Mouse (Mus musculus) inflammation-experienced regulatory T-cells, adult 16 weeks (primary cell): ENCODE data around the gene Mrps22. TPM values are rescaled to one million over a fixed set of nuclear protein-coding genes. Genes with fewer than 3 reads are reported as not detected.

Experiments
- polyA plus RNA-seq: library from polyadenylated mRNA; unstranded; fragments of 100-300 nt; shearing (Covaris generic); gene quantifications from one replicate; pipeline ENCODE4 v1.2.1, GENCODE M21; 2017

Mrps22 gene
- 28.1 TPM for polyA plus RNA-seq

GRCm38 (mm10) chr9:98601156-98601836 is at the start of gene Mrps22:
Mrps22 (minus strand) TSS chr9:98601660.

GRCm38 (mm10) chr9:98563137-98564126 is 38.0 kb downstream of the Mrps22 start, which contains the start of gene Copb2:
Copb2 (plus strand) TSS chr9:98563721.

Other genes with a start within 250 kb of the Mrps22 start
- not detected for gene Rbp1, start 178.7 kb downstream of the Mrps22 start, polyA plus RNA-seq
- not detected for gene Rbp2, start 115.5 kb downstream of the Mrps22 start, polyA plus RNA-seq
- 158 TPM for gene Copb2, start 37.9 kb downstream of the Mrps22 start, polyA plus RNA-seq
- gene Prr23a1, start 240.8 kb upstream of the Mrps22 start, polyA plus RNA-seq, result not detected